Mouse (Mus musculus): ENCODE data around the gene Schip1. TPM values are rescaled to one million over a fixed set of nuclear protein-coding genes. Genes with fewer than 3 reads are reported as not detected.
"Not testable (repeated sequence)": the region's sequence is repeated elsewhere in the genome, so short reads cannot be mapped to it uniquely, and the experiment has no call there.

Gene Schip1
- total RNA-seq (2021) = 10 to 100 TPM; 75.2 to 90.8 TPM
- long read RNA-seq, experiment 1, transcript Schip1-207 (7 exons, 1,557 nt) = major isoform, 75 of 89 reads
- long read RNA-seq, experiment 1, partial matches to known transcripts = 2 of 89 reads
- long read RNA-seq, experiment 1, other reads (novel, unspliced or antisense) = 7 of 89 reads
- long read RNA-seq, experiment 2, transcript Schip1-207 (7 exons, 1,557 nt) = major isoform, 90 of 101 reads
- long read RNA-seq, experiment 2, partial matches to known transcripts = 1 of 101 reads
- long read RNA-seq, experiment 2, other reads (novel, unspliced or antisense) = 4 of 101 reads

- intact Hi-C loops (cut with DNase I; ENCODE audit: low total_unique reads) = no loop called here
- DNase-seq = peak; percentile 31
Observed at GRCm38 (mm10) chr3:68064731-68065130, at the start of gene Schip1. Gene Schip1, plus strand, starts transcription at chr3:68064802.

- intact Hi-C loops (cut with DNase I; ENCODE audit: low total_unique reads) = no loop called here
- DNase-seq = no peak
Observed at GRCm38 (mm10) chr3:68015786-68016185, 48.8 kb upstream of the Schip1 start.

- DNase-seq = no peak
- intact Hi-C loops (cut with DNase I; ENCODE audit: low total_unique reads) = no loop called here
Observed at GRCm38 (mm10) chr3:68019401-68019800, 45.2 kb upstream of the Schip1 start.

GRCm38 (mm10) chr3:68036097-68036496 lies 28.5 kb upstream of the Schip1 start:
- no peak for DNase-seq
- intact Hi-C loops (cut with DNase I; ENCODE audit: low total_unique reads) = no loop called here

- intact Hi-C loops (cut with DNase I; ENCODE audit: low total_unique reads) = no loop called here
- no peak for DNase-seq
Observed at GRCm38 (mm10) chr3:68042951-68043350, 21.7 kb upstream of the Schip1 start.

- intact Hi-C loops (cut with DNase I; ENCODE audit: low total_unique reads) = no loop called here
- no peak for DNase-seq
Observed at GRCm38 (mm10) chr3:68045475-68046416, 18.9 kb upstream of the Schip1 start.

- DNase-seq = no peak
- intact Hi-C loops (cut with DNase I; ENCODE audit: low total_unique reads) = loop anchor here (5.0 to 10.0 kb wide), 2 partner anchors 431 to 661 kb away; no protein-coding TSS in a partner anchor
Observed at GRCm38 (mm10) chr3:68053538-68053937, 11.1 kb upstream of the Schip1 start.

GRCm38 (mm10) chr3:68055071-68055470 lies 9.5 kb upstream of the Schip1 start:
- intact Hi-C loops (cut with DNase I; ENCODE audit: low total_unique reads) = loop anchor here (5.0 to 10.0 kb wide), 2 partner anchors 487 to 660 kb away; no protein-coding TSS in a partner anchor
- DNase-seq = no peak

GRCm38 (mm10) chr3:68056373-68057275 lies 8.0 kb upstream of the Schip1 start:
- peak; percentile 70 for DNase-seq
- intact Hi-C loops (cut with DNase I; ENCODE audit: low total_unique reads) = loop anchor here (5.0 to 10.0 kb wide), 2 partner anchors 486 to 658 kb away; no protein-coding TSS in a partner anchor

- no peak for DNase-seq
- intact Hi-C loops (cut with DNase I; ENCODE audit: low total_unique reads) = loop anchor here (5.0 to 10.0 kb wide), 2 partner anchors 483 to 656 kb away; no protein-coding TSS in a partner anchor
Observed at GRCm38 (mm10) chr3:68059162-68059800, 5.3 kb upstream of the Schip1 start.

- intact Hi-C loops (cut with DNase I; ENCODE audit: low total_unique reads) = no loop called here
- no peak for DNase-seq
Observed at GRCm38 (mm10) chr3:68071395-68072386, 7.1 kb downstream of the Schip1 start.

GRCm38 (mm10) chr3:68077406-68077805 lies 12.8 kb downstream of the Schip1 start:
- DNase-seq = no peak
- intact Hi-C loops (cut with DNase I; ENCODE audit: low total_unique reads) = no loop called here

- intact Hi-C loops (cut with DNase I; ENCODE audit: low total_unique reads) = no loop called here
- no peak for DNase-seq
Observed at GRCm38 (mm10) chr3:68085024-68085423, 20.4 kb downstream of the Schip1 start.

GRCm38 (mm10) chr3:68092108-68092507 lies 27.5 kb downstream of the Schip1 start:
- no peak for DNase-seq
- intact Hi-C loops (cut with DNase I; ENCODE audit: low total_unique reads) = no loop called here

- intact Hi-C loops (cut with DNase I; ENCODE audit: low total_unique reads) = no loop called here
- DNase-seq = no peak
Observed at GRCm38 (mm10) chr3:68096724-68097431, 32.3 kb downstream of the Schip1 start.

GRCm38 (mm10) chr3:68099561-68099960 lies 35.0 kb downstream of the Schip1 start:
- intact Hi-C loops (cut with DNase I; ENCODE audit: low total_unique reads); DNase-seq: not testable (repeated sequence)

GRCm38 (mm10) chr3:68101343-68101742 lies 36.7 kb downstream of the Schip1 start:
- DNase-seq = no peak
- intact Hi-C loops (cut with DNase I; ENCODE audit: low total_unique reads) = no loop called here
